Comparison of ENCODE assay signal across 33 mouse cellular contexts in the genomic region with DNA sequence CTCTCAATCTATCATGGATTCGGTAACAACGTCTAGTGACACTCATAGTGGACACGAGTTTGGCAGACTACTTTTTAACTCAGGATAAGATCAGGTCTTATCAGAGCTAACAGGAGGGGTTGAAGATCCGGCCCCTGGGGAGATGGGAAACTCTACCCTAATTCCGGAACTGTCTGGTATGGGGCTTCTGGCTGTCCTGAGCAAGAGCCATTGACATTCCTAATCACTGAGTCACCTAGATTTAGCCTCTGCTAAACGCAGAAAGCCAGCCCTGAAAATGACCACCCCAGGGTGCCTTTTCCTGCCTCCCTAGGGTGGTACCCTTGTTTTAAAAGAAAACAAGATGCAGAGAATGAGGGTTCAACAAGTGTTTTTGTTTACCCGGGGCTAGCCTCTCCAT. TPM values are rescaled to one million over a fixed set of nuclear protein-coding genes. Genes with fewer than 3 reads are reported as not detected.
A peak's percentile ranks its signal among the peaks of the same experiment; 100 is the strongest.
DNase-seq lines count a peak whose midpoint lies in the region; ATAC-seq and TF ChIP-seq lines count a peak whose summit lies in the region.
"Had no signal": no experiment of that assay in that cellular context is flagged by ENCODE, and none has a peak within 500 bp of the region (broad histone marks: within the 10 kb centered on the region; RNA-seq: fewer than 3 reads in every experiment).

No protein-coding gene starts in this region.

- TF ChIP-seq POLR2A in ES-Bruce4 (IDR thresholded peaks at IDR 0.05; ENCODE audit: insufficient read depth, low read length), result no peak

- no peak for TF ChIP-seq CTCF in heart, postnatal 0 days (IDR thresholded peaks at IDR 0.05; ENCODE audit: low read depth)
- TF ChIP-seq CTCF in ES-Bruce4 (IDR thresholded peaks at IDR 0.05; ENCODE audit: low read depth, low read length), result no peak

- H3K27ac ChIP-seq in heart, embryonic 10.5 days, result peak overlapping the region; percentile 80
- no peak overlapping the region for H3K27ac ChIP-seq in heart, postnatal 0 days (ENCODE audit: low read depth)
- H3K27ac ChIP-seq in ES-Bruce4 (ENCODE audit: insufficient read depth, low read length), result no peak overlapping the region
- H3K27ac ChIP-seq in forebrain, embryonic 13.5 days, result no peak overlapping the region
- H3K27ac ChIP-seq: heart, adult 2 months; hindbrain, embryonic 13.5 days; limb, embryonic 10.5 days; limb, embryonic 15.5 days; liver, embryonic 14.5 days; neural tube, embryonic 13.5 days had no signal

- H3K36me3 ChIP-seq in heart, embryonic 10.5 days, result no peaks in the 10 kb centered on the region
- H3K36me3 ChIP-seq in heart, postnatal 0 days (replicated peaks; ENCODE audit: control insufficient read depth, insufficient read depth, low read length), result no peaks in the 10 kb centered on the region
- H3K36me3 ChIP-seq in ES-Bruce4 (ENCODE audit: control insufficient read depth, insufficient read depth, low read length, poor library complexity, severe bottlenecking), result no peaks in the 10 kb centered on the region
- no peaks in the 10 kb centered on the region for H3K36me3 ChIP-seq in forebrain, embryonic 13.5 days (ENCODE audit: poor library complexity, severe bottlenecking)
- H3K36me3 ChIP-seq: hindbrain, embryonic 13.5 days; limb, embryonic 10.5 days; limb, embryonic 15.5 days; neural tube, embryonic 13.5 days had no signal

- DNase-seq in heart, embryonic 10.5 days (ENCODE audit: low spot score), result no peak
- no peak for DNase-seq in heart, adult 18-20 months
- DNase-seq in heart, postnatal 0 days (ENCODE audit: low spot score), result peak; percentile 5
- DNase-seq in heart, adult 9 months (ENCODE audit: low spot score in 2 of 2), result no peak
- DNase-seq in ZHBTc4 (ENCODE audit: low read depth, low spot score), result peak; percentile 80
- DNase-seq in retina, postnatal 1 day, result no peak
- DNase-seq: adrenal gland, adult 2 months; adrenal gland, postnatal 36 days; cerebellum, adult 18-20 months; cerebellum, postnatal 14 days; forebrain, postnatal 0 days; gastrocnemius, postnatal 25 days; heart, adult 2 months; heart, postnatal 36 days; kidney, adult 9 months; kidney, postnatal 10 days; lung, adult 2 months; lung, postnatal 14 days; thymus, postnatal 4 days had no signal

- peaks cover 30% of the 10 kb centered on the region for H3K4me1 ChIP-seq in heart, embryonic 10.5 days
- H3K4me1 ChIP-seq in heart, postnatal 0 days (ENCODE audit: control insufficient read depth, insufficient read depth), result peaks cover 11% of the 10 kb centered on the region; the same call in 1 of the 2 replicates
- peaks cover 2% of the 10 kb centered on the region for H3K4me1 ChIP-seq in ES-Bruce4 (ENCODE audit: control insufficient read depth, insufficient read depth, low read length)
- H3K4me1 ChIP-seq in forebrain, embryonic 13.5 days, result no peaks in the 10 kb centered on the region
- H3K4me1 ChIP-seq: limb, embryonic 15.5 days had no signal

- no peak for TF ChIP-seq EP300 in heart, postnatal 0 days (IDR thresholded peaks at IDR 0.05; ENCODE audit: low read depth)
- TF ChIP-seq EP300 in ES-Bruce4 (IDR thresholded peaks at IDR 0.05; ENCODE audit: insufficient read depth, low read depth, low read length), result peak; percentile 47; the same call in 1 of the 2 replicates

- no peaks in the 10 kb centered on the region for H3K27me3 ChIP-seq in heart, embryonic 10.5 days (ENCODE audit: insufficient read depth, poor library complexity, severe bottlenecking)
- no peaks in the 10 kb centered on the region for H3K27me3 ChIP-seq in heart, postnatal 0 days (ENCODE audit: control insufficient read depth, insufficient read depth, low read length)
- no peaks in the 10 kb centered on the region for H3K27me3 ChIP-seq in ES-Bruce4 (ENCODE audit: control insufficient read depth, insufficient read depth, low read length, poor library complexity, severe bottlenecking)
- H3K27me3 ChIP-seq in forebrain, embryonic 13.5 days, result no peaks in the 10 kb centered on the region
- H3K27me3 ChIP-seq: limb, embryonic 15.5 days had no signal

- ATAC-seq in heart, postnatal 0 days (ENCODE audit: insufficient read depth, low read depth), result no peak; the same call in 1 of the 2 replicates
- ATAC-seq in forebrain, embryonic 13.5 days, result no peak
- ATAC-seq: activated CD4-positive, CD25-positive, alpha-beta regulatory T cell, adult 4 months; CD4-positive, CD25-positive, alpha-beta regulatory T cell, adult 4 months; forebrain, postnatal 0 days; intestine, postnatal 0 days had no signal

- no peak overlapping the region for H3K9ac ChIP-seq in heart, postnatal 0 days (replicated peaks; ENCODE audit: low read depth, low read length)
- H3K9ac ChIP-seq in ES-Bruce4 (ENCODE audit: low read depth, poor library complexity, severe bottlenecking), result no peak overlapping the region
- H3K9ac ChIP-seq in forebrain, embryonic 13.5 days, result no peak overlapping the region
- H3K9ac ChIP-seq: forebrain, postnatal 0 days; hindbrain, embryonic 13.5 days; limb, embryonic 15.5 days; liver, embryonic 14.5 days; neural tube, embryonic 13.5 days had no signal

- H3K4me2 ChIP-seq in heart, postnatal 0 days (ENCODE audit: low read depth, low read length), result no peak overlapping the region
- H3K4me2 ChIP-seq in forebrain, embryonic 13.5 days, result no peak overlapping the region
- H3K4me2 ChIP-seq: hindbrain, embryonic 13.5 days; limb, embryonic 15.5 days; midbrain, embryonic 11.5 days; neural tube, embryonic 13.5 days had no signal

- no peak overlapping the region for H3K4me3 ChIP-seq in heart, embryonic 10.5 days
- no peak overlapping the region for H3K4me3 ChIP-seq in heart, postnatal 0 days (ENCODE audit: low read depth, low read length)
- H3K4me3 ChIP-seq in ES-Bruce4 (ENCODE audit: low read depth, low read length), result no peak overlapping the region
- H3K4me3 ChIP-seq in forebrain, embryonic 13.5 days, result no peak overlapping the region
- H3K4me3 ChIP-seq: erythroblast, embryonic 14.5 days; heart, adult 2 months; hindbrain, embryonic 13.5 days; limb, embryonic 10.5 days; limb, embryonic 15.5 days; neural tube, embryonic 13.5 days had no signal

- 14% methylated on average over 7 of the region's 7 CpGs for WGBS in heart, embryonic 10.5 days
- WGBS in heart, postnatal 0 days, result 10% methylated on average over 7 of the region's 7 CpGs
- WGBS in forebrain, embryonic 13.5 days, result 64% methylated on average over 7 of the region's 7 CpGs

- no peaks in the 10 kb centered on the region for H3K9me3 ChIP-seq in heart, embryonic 10.5 days
- no peaks in the 10 kb centered on the region; the same call in 1 of the 2 replicates for H3K9me3 ChIP-seq in heart, postnatal 0 days (replicated peaks; ENCODE audit: control insufficient read depth, low read length)
- H3K9me3 ChIP-seq in ES-Bruce4 (replicated peaks; ENCODE audit: control insufficient read depth, insufficient read depth, low read length, poor library complexity, severe bottlenecking), result no peaks in the 10 kb centered on the region
- H3K9me3 ChIP-seq in forebrain, embryonic 13.5 days (replicated peaks), result no peaks in the 10 kb centered on the region
- H3K9me3 ChIP-seq: hindbrain, embryonic 13.5 days; limb, embryonic 10.5 days; limb, embryonic 15.5 days; neural tube, embryonic 13.5 days had no signal

RNA-seq across cellular contexts. Expression of gene Esrrb, which starts 34.4 kb away (rescaled TPM):
- polyA plus RNA-seq in heart, embryonic 10.5 days (2016; fragmentation: Nextera tagmentation; extraction: Ambion mirVana), result 1.6 and 3.1 TPM in 2 replicates
- 10 to 100 TPM; 21.5 to 25.2 TPM for total RNA-seq in heart, adult 18-20 months (2021)
- total RNA-seq in heart, postnatal 0 days (2014; rRNA removed; ENCODE audit: low replicate concordance), result 10.7 and 11.8 TPM in 2 replicates
- polyA plus RNA-seq in heart, postnatal 0 days (2015; fragmentation: Nextera tagmentation; extraction: Ambion mirVana), result 1.9 and 3.5 TPM in 2 replicates
- 149 and 152 TPM in 2 replicates for polyA plus RNA-seq in ES-Bruce4 (2011; ENCODE audit: insufficient read depth, insufficient read length, low read depth, missing spikeins)
- 0.05 and 0.13 TPM in 2 replicates for polyA plus RNA-seq in forebrain, embryonic 13.5 days (2015; fragmentation: Nextera tagmentation; extraction: Ambion mirVana)
- total RNA-seq: megakaryocyte progenitor cell, adult 5-6 weeks; MEL had no signal
- polyA plus RNA-seq: activated CD4-positive, CD25-positive, alpha-beta regulatory T cell, adult 4 months; CD4-positive, CD25-positive, alpha-beta regulatory T cell, adult 4 months; erythroblast, embryonic 14.5 days had no signal

Comparison
In these comparisons a context has a peak if more than half of its experiments do, and no peak if none do; other contexts are left out.
1. DNase-seq: peak in heart, postnatal 0 days (single experiment) and ZHBTc4 (single experiment); none in heart, embryonic 10.5 days (single experiment), heart, adult 18-20 months (0 of 2), heart, adult 9 months (0 of 2) and retina, postnatal 1 day (single experiment).
2. RNA of gene Esrrb, which starts 34.4 kb away (polyA plus RNA-seq): 149 to 152 TPM in ES-Bruce4; 1.9 to 3.5 TPM in heart, postnatal 0 days, 1.6 to 3.1 TPM in heart, embryonic 10.5 days and 0.05 to 0.13 TPM in forebrain, embryonic 13.5 days; every median in the first group is over 10 times any median in the second.